Mouse (Mus musculus): ENCODE data around the gene Fam149b.

DNA sequence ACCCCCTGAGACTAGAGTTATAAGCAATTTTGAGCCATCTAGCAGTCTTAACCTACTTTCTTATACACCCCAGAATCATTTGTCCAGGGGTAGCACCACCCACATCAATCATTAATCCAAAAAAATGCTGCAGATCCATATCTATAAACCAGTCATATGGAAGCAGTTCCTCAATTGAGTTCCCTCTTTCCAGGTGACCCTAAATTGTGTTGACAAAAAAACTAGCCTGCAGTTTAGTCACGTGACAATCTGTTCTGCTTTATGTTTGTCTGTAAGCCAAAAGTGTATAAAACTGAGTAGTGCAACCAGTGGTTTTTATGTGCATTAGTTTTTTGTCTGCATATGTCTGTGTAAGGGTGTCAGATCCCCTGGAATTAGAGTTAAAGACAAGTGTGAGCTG, 23.9 kb downstream of the Fam149b start:
- TF ChIP-seq MYOG (IDR thresholded peaks at IDR 0.05; ENCODE audit: control insufficient read depth in 1 of 3, insufficient read depth in 1 of 3, insufficient read length in 2 of 3, low read depth in 2 of 3) (no peak), POLR2A (IDR thresholded peaks at IDR 0.05; ENCODE audit: insufficient read length, low read depth) (no peak), TCF12 (IDR thresholded peaks at IDR 0.05; ENCODE audit: insufficient read depth, poor library complexity, severe bottlenecking) (no peak), MAX (IDR thresholded peaks at IDR 0.05; ENCODE audit: low read depth) (no peak), MYOD1 (IDR thresholded peaks at IDR 0.05; ENCODE audit: control insufficient read depth in 1 of 3, insufficient read length in 2 of 3, low read depth in 2 of 3) (no peak)
